Mouse (Mus musculus) liver, adult 2 months (tissue): ENCODE data around the gene Hsd17b12. TPM values are rescaled to one million over a fixed set of nuclear protein-coding genes. Genes with fewer than 3 reads are reported as not detected.

ENCODE experiments used
- DNase-seq: peaks from one replicate; pipeline ENCODE4 v3.0.0-alpha.2; 2011; ENCODE audit warnings: low read depth, low spot score; ENCODE audit errors: extremely low read depth
- H3K27ac ChIP-seq: fragments of 200-500 bp; replicated peaks from 2 replicates; pipeline ENCODE4 v1.5.1; 2012; ENCODE audit warnings: low read depth, mild to moderate bottlenecking, control low read depth, inconsistent platforms, low read length; ENCODE audit not compliant: insufficient read depth
- H3K27me3 ChIP-seq: fragments of 200-500 bp; 2 replicates; pipeline ENCODE4 v1.6.1; 2012; ENCODE audit warnings: mild to moderate bottlenecking, moderate library complexity, low read length, inconsistent platforms; ENCODE audit not compliant: control insufficient read depth, insufficient read depth
- H3K36me3 ChIP-seq: fragments of 200-500 bp; 2 replicates; pipeline ENCODE4 v1.6.1; 2012; ENCODE audit warnings: low read length, inconsistent platforms; ENCODE audit not compliant: control insufficient read depth, insufficient read depth
- H3K4me1 ChIP-seq: fragments of 200-500 bp; 2 replicates; pipeline ENCODE4 v1.6.1; 2011; ENCODE audit warnings: low read length; ENCODE audit not compliant: control insufficient read depth, insufficient read depth
- H3K4me3 ChIP-seq: fragments of 200-500 bp; 2 replicates; pipeline ENCODE4 v1.5.1; 2011; ENCODE audit warnings: low read depth, mild to moderate bottlenecking, control low read depth, low read length, moderate library complexity; ENCODE audit not compliant: insufficient read depth
- H3K79me2 ChIP-seq: fragments of 200-500 bp; 2 replicates; pipeline ENCODE4 v1.6.1; 2012; ENCODE audit warnings: inconsistent platforms, mild to moderate bottlenecking, low read length, moderate library complexity; ENCODE audit not compliant: control insufficient read depth, insufficient read depth
- H3K9ac ChIP-seq: fragments of 200-500 bp; 2 replicates; pipeline ENCODE4 v1.6.1; 2012; ENCODE audit warnings: low read depth, mild to moderate bottlenecking, control low read depth, inconsistent platforms, low read length
- CTCF ChIP-seq: fragments of 200-500 bp; IDR thresholded peaks from 2 replicates; pipeline ENCODE4 v1.5.1; 2011; ENCODE audit warnings: low read depth, low read length, control low read depth
- POLR2A ChIP-seq: fragments of 200-500 bp; IDR thresholded peaks from 2 replicates; pipeline ENCODE4 v1.6.1; 2011; ENCODE audit warnings: low read length, control low read depth; ENCODE audit not compliant: insufficient read depth; ENCODE audit errors: extremely low read depth
- WGBS: fragments of 180-500 bp; shearing (Covaris S2); methylation state at CpG from one replicate; pipeline ENCODE4 v1.1.7; 2018; 5-methylcytosine and 5-hydroxymethylcytosine counted together
- polyA plus RNA-seq: library from polyadenylated mRNA; depleted of rRNA; stranded (reverse); fragments of >200 nt; gene quantifications from 2 replicates; pipeline ENCODE4 v1.2.3, GENCODE M21; 2012; rRNA removed
- total RNA-seq: library from RNA; depleted of rRNA; stranded (reverse); fragments of >200 nt; gene quantifications from 2 replicates; pipeline ENCODE4 v1.2.3, GENCODE M21; 2014; rRNA removed

Gene Hsd17b12
- total and polyA plus RNA-seq, 2 experiments: 68.5 to 144 TPM

DNA sequence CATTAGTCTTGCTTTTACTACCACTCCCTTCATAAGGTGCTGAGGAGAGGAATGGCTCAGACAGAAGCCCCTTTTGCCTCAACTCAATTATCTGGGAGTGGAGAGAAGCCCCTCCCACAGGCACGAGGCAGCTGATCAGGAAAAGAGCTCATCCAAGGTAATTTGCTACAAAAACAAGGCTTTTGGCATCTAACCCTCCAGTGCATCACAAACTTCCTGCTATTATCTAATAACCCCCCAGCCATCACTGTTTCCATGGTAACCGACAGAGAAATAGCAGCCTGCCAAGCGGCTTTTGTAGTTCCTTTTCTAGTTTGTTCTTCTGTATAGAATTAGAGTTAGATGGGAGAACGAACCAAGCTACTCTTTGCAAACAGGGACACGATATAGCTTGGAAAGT lies 165.5 kb downstream of the Hsd17b12 start:
- H3K4me1 ChIP-seq: no peaks in the 10 kb centered on the region; the same call in 1 of the 2 replicates
- H3K27ac ChIP-seq: no peak overlapping the region; the same call in 1 of the 2 replicates
- no peaks in the 10 kb centered on the region for H3K27me3 ChIP-seq
- TF ChIP-seq CTCF (no peak), POLR2A (no peak)
- H3K9ac ChIP-seq: no peak overlapping the region
- peaks cover 60% of the 10 kb centered on the region for H3K36me3 ChIP-seq
- no peaks in the 10 kb centered on the region for H3K79me2 ChIP-seq
- 68% methylated on average over 5 of the region's 5 CpGs for WGBS
- DNase-seq: peak; percentile 26
- H3K4me3 ChIP-seq: no peak overlapping the region

DNA sequence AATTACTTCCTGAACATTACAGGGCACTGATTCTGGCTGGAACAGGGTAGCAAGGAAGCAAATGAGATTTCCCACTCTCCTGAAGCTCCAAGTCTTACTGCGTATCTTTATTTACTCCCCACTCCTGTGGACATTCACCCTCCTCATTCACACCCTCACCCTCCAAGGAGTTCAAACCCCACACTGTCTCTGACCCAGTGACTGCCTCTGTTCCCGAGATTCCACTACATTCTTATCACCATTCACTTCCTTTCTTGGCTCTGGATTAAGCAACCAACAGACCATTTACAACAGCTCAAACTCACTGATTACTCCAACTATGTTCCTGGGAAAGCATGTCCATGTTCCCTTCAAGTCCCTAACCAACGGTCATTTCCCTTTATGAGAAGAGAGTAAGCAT lies 166.4 kb downstream of the Hsd17b12 start:
- WGBS: 64% methylated on average over 3 of the region's 3 CpGs

GRCm38 (mm10) chr2:93988440-93988839 lies 169.3 kb downstream of the Hsd17b12 start:
- Histone ChIP-seq H3K9ac (no peak overlapping the region), H3K79me2 (no peaks in the 10 kb centered on the region), H3K4me1 (no peaks in the 10 kb centered on the region; the same call in 1 of the 2 replicates), H3K4me3 (no peak overlapping the region), H3K27me3 (no peaks in the 10 kb centered on the region), H3K27ac (no peak overlapping the region), H3K36me3 (peaks cover 38% of the 10 kb centered on the region; the same call in 1 of the 2 replicates)
- WGBS: 85% methylated on average over 2 of the region's 2 CpGs
- no peak for TF ChIP-seq POLR2A
- TF ChIP-seq CTCF: no peak
- no peak for DNase-seq

More for the DNA sequence above, 166.4 kb downstream of the Hsd17b12 start:
- TF ChIP-seq POLR2A (no peak), CTCF (no peak)
- Histone ChIP-seq H3K4me3 (no peak overlapping the region), H3K36me3 (peaks cover 59% of the 10 kb centered on the region), H3K27ac (0 out of 2 replicates have a peak overlapping the region, but pooled peaks have one; percentile 32), H3K9ac (no peak overlapping the region), H3K79me2 (no peaks in the 10 kb centered on the region), H3K4me1 (no peaks in the 10 kb centered on the region; the same call in 1 of the 2 replicates), H3K27me3 (no peaks in the 10 kb centered on the region)
- peak; percentile 35 for DNase-seq

Other genes starting within 250 kb of the Hsd17b12 start
- gene Gm13889, start 200.8 kb downstream of the Hsd17b12 start, total RNA-seq: 0.46 and 0.94 TPM in 2 replicates
- gene Gm13889, start 200.8 kb downstream of the Hsd17b12 start, polyA plus RNA-seq: 3.5 and 4.3 TPM in 2 replicates
- not detected in 2 replicates for gene Gm27027, start 161.6 kb downstream of the Hsd17b12 start, total RNA-seq
- gene Gm27027, start 161.6 kb downstream of the Hsd17b12 start, polyA plus RNA-seq: not detected in 2 replicates
- 24.9 and 27.9 TPM in 2 replicates for gene Alkbh3, start 147.2 kb downstream of the Hsd17b12 start, total RNA-seq
- gene Alkbh3, start 147.2 kb downstream of the Hsd17b12 start, polyA plus RNA-seq: 33.0 and 33.6 TPM in 2 replicates
- 16.9 and 17.0 TPM in 2 replicates for gene Ttc17, start 248.7 kb upstream of the Hsd17b12 start, total RNA-seq
- gene Ttc17, start 248.7 kb upstream of the Hsd17b12 start, polyA plus RNA-seq: 10.5 and 12.1 TPM in 2 replicates